Mouse (Mus musculus) adrenal gland, postnatal 4 days (tissue): ENCODE measurements around the gene Ap2m1. TPM values are rescaled to one million over a fixed set of nuclear protein-coding genes. Genes with fewer than 3 reads are reported as not detected.

Source experiments
- DNase-seq, 2 experiments: peaks; one replicate each; pipeline ENCODE4 v3.0.0; 2021 to 2022; ENCODE audit warnings: low spot score in 2 of 2, mixed read lengths in 2 of 2
- total RNA-seq, 2 experiments: library from RNA; stranded (reverse); gene quantifications; 2 replicates each; pipeline ENCODE4 v1.2.3; 2021

Gene Ap2m1
- total RNA-seq, 2 experiments from 2014 or later: 336 to 352 TPM

DNA sequence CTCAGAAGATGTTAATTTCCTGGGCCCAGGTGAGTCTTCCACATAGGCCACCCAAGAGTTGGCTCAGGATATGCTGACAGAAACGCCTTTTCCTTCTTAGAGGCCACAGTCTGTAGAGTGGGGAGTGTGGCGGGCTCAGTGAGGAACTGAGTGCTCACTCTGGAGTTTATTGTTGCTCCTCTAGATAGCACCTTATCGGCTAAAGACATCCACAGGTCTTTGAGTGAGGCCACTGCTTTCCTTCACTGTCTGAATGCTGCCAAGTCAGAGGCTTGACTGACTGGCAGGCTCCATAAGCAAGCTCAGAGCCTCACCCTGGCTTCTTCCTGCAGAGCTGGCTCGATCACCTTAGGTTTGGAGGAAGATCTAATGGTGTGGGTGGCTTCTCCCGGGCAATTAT, 6.5 kb upstream of the Ap2m1 start:
- DNase-seq: no peak

DNA sequence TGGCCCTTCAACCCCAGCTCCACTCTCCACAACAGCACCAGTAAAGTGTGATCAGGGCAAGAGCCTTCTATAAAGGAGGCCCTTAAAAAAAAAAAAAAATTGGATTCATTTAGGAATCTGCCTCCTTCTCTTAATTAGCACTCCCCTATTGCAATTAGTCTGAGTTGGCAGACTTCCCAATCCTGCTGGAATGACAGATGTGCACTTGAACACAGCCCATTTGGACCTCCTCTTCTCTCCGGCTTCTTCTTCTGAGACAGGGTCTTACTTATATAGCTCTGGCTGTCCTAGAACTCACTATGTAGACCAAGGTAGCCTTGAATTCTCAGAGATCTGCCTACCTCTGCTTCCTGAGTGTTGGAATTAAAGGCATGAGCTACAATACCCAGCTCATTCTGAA, 5.9 kb upstream of the Ap2m1 start:
- no peak for DNase-seq

- DNase-seq: no peak
Measured at GRCm38 (mm10) chr16:20530941-20531340, 4.3 kb upstream of the Ap2m1 start.

- DNase-seq: no peak
Measured at GRCm38 (mm10) chr16:20534617-20535295, 522 bp upstream of the Ap2m1 start.

DNA sequence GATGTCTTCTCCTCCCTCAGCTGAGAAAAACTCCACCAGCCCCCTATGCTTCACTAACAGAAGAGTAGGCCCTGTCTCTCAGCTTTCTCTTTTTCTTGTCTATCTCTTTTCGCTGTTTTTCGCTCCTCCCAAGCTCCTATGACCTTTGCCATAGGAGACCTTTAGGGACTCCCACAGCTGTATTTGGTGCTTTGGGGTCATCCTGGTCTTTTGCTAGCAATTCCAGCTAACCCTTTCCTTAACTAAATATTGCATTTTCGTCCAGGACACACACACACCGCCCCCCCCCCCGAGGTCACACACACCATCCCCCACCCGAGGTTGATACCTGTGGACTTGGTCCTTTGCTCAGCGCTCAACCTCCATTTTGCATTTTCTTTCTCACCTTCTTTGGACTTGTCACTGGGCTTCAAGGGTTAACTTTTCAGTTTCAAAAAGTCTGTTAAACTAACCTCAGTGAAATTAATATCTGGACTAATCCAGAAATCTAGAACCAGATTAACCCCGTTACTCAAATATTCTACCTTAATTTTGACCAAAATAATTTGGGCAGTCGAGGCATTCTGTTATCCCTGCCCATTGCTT, 895 bp downstream of the Ap2m1 start:
- no peak for DNase-seq

DNA sequence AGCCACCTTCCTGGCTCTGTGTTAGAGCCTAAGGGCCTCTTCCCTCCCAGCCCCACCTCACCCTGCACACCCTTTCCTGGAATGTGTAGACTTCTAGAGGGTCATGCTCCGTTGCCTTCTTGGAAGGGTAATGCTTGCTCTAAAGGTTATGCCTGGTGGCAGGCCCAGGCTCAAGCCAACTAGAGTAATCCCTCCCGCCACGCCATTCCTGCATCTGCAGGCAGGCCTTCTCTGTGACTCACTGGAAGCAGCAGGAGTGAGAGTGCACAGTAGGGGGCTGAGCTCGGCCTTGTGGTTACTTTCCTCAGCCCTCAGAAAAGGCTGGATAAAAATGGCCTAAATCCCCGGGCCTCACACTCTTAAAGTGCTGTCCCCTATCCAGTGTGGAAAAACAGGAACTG, 1.8 kb downstream of the Ap2m1 start:
- no peak for DNase-seq

DNA sequence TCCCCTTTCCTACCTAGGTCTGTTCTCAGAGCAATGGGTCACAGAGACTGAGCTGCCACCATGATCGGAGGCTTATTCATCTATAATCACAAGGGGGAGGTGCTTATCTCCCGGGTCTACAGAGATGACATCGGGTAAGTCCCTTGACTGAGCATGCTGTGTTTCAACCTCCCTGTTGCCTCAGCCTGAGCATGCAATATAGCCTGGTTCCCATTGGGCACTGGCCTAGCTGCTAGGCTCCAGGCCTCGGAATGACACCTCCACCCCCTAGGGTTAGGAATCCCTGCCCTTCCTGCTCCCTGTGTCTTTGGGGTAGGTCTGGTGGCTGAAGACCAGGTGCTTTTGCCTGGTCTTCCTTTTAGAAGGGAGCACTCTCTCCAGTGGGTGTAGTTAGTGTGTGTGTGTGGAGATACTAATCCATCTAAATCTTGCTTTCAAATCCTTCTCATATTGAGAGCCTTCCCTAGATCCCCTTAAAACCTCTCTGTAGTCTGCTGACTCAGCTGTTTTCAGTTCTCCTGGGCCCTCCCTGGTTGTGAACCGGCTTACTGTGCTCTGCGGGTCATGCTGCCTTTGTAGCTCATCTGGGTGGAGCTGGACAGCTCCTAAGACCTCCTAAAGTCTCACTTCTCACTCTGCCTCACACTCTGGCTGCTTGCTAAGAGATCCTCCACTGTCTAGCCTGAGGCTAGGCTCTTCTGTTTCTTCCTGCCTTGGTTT, 2.5 kb downstream of the Ap2m1 start:
- no peak for DNase-seq

DNA sequence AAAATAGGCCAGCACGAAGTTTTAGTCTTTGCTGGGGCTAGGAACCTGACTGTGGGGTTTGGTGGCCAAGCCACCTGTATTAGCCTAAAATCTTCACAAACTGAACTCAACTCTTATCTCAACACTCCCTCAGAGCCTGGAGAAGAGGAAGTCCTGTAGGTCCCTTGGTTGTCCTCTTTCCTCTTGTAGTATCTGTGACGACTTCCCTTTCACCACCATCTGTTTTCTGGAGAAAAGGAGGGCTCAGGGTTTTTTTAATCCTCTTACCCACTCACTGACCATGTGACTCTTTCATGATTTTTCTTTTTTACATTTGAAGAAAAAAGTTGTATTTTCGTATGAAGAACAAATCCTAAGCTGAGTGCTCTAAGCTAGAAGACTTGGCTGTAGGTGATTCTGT, 4.4 kb downstream of the Ap2m1 start:
- no peak for DNase-seq

GRCm38 (mm10) chr16:20540438-20540837, 5.2 kb downstream of the Ap2m1 start:
- DNase-seq: no peak

GRCm38 (mm10) chr16:20545696-20546095, 10.4 kb downstream of the Ap2m1 start:
- no peak for DNase-seq

DNA sequence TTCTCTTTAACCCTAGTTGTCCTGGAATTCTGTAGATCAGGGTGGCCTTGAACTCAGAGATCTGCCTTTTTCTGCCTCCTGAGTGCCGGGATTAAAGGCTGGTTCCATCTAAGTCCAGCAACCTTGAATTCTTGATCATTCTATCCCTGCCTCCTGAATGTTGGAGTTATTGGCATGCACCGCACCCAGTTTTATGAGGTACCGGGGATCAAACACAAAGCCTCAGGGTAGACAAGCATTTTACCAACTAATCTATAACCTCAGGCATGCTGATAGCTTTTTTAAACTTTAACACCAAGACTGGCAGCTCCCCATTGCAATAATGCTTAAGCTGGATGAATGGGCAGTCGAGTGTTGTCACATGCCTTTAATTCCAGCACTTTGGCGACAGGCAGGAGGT, 12.1 kb downstream of the Ap2m1 start:
- no peak for DNase-seq

DNA sequence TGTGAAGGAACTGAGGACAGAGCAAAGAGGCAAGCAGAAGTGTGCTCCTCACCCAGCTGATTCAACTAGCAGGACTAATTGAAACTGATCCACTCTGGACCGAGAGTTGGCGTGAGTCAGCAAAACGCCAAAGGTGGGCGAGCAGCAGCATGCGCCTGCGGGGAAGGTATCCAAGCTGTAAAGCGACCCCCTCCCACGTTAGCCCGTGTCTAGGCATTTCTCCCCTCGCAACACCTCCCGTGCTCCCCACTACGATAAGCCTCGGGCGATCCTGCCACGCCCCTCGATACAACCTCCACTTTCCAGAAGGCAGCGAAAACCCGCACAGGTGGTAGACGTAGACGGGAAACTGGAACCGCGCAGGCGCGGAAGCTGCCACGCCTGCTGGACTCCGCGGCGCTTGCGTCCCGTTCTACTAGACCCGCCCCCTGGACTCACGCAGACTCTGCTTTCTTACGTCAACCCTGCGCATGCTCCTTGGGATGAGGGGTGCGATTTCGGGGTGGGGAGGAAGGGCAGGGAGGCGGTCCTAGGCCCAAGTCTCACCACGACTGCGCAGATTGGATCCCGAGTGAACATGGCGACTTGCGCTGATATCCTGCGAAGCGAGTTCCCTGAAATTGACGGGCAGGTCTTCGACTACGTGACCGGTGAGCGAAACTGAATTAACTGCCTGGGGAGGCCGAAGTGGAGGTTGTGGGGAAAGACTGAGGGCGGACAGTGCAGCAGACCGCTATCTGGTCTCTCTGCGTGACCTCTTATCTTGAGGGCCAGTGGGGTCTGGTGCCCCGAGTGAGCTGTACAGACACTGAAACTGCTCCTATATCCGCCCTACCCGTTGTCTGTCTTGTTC, 13.0 kb downstream of the Ap2m1 start, which contains the start of gene Abcf3:
Abcf3 (plus strand) TSS at position 482 of the 853 bp plus-strand sequence.
- peak; percentile 84 to 96 for DNase-seq

GRCm38 (mm10) chr16:20549161-20549560, 13.9 kb downstream of the Ap2m1 start:
- DNase-seq: no peak

DNA sequence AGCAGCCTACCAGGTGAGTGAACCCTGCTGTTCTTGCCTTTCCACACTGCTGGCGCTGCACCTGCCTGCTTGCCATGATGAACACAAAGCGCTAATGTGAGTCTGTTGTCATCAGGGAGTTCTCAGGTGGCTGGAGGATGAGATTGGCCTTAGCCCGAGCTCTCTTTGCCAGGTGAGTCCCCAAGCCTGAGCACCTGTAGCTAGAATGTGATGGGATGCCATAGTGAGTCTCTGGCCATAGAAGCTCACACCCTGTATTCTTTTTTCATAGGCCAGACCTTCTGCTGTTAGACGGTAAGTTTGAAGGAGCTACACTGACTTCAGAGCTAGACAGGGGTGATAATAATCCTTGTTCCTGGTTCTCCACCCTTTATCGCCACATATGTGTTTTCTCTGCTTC, 16.4 kb downstream of the Ap2m1 start:
- DNase-seq: no peak

GRCm38 (mm10) chr16:20552594-20552993, 17.3 kb downstream of the Ap2m1 start:
- DNase-seq: no peak

GRCm38 (mm10) chr16:20555000-20555399, 19.7 kb downstream of the Ap2m1 start:
- no peak for DNase-seq

GRCm38 (mm10) chr16:20557381-20557780, 22.1 kb downstream of the Ap2m1 start:
- DNase-seq: no peak

GRCm38 (mm10) chr16:20565075-20565474, 29.8 kb downstream of the Ap2m1 start:
- no peak for DNase-seq

DNA sequence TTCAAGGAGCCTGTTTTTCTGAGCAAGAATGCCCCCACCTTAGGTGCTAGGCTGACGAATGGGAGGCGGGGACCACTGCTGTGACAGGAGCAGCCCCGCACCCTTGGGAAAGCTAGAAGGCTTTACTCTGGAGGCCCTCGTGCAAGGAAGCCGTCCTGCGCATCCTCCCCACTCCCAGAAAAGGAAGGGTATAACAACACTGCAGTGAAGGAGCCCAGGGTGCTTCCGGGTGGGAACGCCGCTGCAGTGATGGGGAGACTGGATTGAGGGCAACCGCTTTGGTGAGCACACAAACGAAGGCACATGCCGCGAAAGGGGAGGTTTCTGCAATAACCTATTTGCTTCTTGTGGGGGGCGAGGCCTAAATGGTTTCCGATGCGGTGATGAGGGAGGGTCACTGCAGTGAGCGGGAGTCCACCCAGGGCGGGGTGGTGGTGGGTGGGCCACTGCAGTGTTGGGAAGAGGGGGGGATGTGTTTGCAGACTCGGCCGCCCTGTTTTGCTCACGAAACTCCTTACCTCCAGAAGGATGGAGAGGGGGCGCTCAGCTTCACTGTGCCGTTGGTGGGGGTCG, 54.2 kb downstream of the Ap2m1 start, which contains the start of gene Vwa5b2:
Vwa5b2 (plus strand) TSS at position 106 of the 573 bp plus-strand sequence.
- no peak for DNase-seq

DNA sequence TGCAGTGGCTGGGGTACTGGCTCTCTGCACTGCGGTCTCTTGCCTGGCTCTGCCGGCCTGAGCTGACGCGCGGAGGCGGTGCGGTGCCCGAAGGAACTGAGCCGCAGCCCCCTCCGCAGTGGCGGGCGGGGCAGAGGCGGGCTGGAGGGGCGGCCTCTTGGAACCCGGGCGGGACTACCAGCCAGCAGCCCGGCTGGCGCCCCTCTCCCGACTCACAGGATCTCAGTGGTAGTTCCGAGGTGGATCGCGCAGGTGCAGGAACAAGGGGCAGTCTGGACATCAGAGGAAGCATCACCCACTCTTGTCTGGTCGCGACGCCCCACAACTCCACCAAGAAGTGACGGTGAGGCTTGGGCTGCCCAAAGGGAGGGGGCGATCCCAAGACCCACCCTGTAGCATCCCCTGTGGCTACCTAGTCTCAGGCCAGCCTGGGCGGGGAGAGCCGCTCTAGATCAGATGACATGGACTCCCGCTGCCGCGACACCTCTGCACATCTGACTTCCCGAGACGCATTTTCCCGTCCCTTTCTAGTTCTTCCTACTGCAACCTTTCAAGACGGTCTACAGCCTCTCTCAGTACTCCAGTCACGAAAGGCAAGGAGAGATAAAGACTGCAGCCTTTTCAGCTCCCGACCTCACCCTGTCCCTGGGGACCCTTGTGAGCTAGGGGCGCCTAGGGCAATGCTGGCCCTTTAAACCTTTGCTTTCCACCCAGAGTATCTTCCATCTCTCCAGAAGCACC, 54.8 kb downstream of the Ap2m1 start:
- no peak for DNase-seq
